Mouse (Mus musculus) stomach, postnatal 0 days (tissue): ENCODE measurements around the gene Arfgef2.

Experiments used
- CTCF ChIP-seq: IDR thresholded peaks from 2 replicates; pipeline ENCODE4 v1.5.1; 2016; ENCODE audit warnings: antibody characterized with exemption, low read depth, mild to moderate bottlenecking, moderate library complexity
- EP300 ChIP-seq: optimal IDR thresholded peaks from 2 replicates; pipeline ENCODE3; 2016; ENCODE audit warnings: antibody characterized with exemption

GRCm38 (mm10) chr2:166792355-166792754, 13.0 kb upstream of the Arfgef2 start, which contains the start of gene Trp53rkb:
- TF ChIP-seq CTCF: no peak
- TF ChIP-seq EP300: no peak
